Mouse (Mus musculus) lung, adult 2 months (tissue): ENCODE measurements around the gene Pla2g2f. TPM values are rescaled to one million over a fixed set of nuclear protein-coding genes. Genes with fewer than 3 reads are reported as not detected.
A peak's percentile ranks its signal among the peaks of the same experiment; 100 is the strongest.

Source experiments
- DNase-seq: peaks from one replicate; pipeline ENCODE4 v3.0.0; 2022
- H3K4me1 ChIP-seq: fragments of 200-500 bp; 2 replicates; pipeline ENCODE4 v1.6.1; 2011; ENCODE audit warnings: low read length; ENCODE audit not compliant: control insufficient read depth, insufficient read depth
- H3K4me3 ChIP-seq: fragments of 200-500 bp; replicated peaks from 2 replicates; pipeline ENCODE3; 2011; ENCODE audit warnings: low read depth, mild to moderate bottlenecking, control low read depth, low read length; ENCODE audit errors: extremely low read depth
- CTCF ChIP-seq: fragments of 200-500 bp; IDR thresholded peaks from 2 replicates; pipeline ENCODE4 v1.5.1; 2011; ENCODE audit warnings: mild to moderate bottlenecking, low read length, control low read depth; ENCODE audit not compliant: insufficient read depth
- POLR2A ChIP-seq: fragments of 200-500 bp; IDR thresholded peaks from 2 replicates; pipeline ENCODE4 v1.6.1; 2011; ENCODE audit warnings: low read depth, mild to moderate bottlenecking, control low read depth, low read length, borderline replicate concordance; ENCODE audit errors: extremely low read depth
- WGBS: fragments of 180-500 bp; shearing (Covaris S2); methylation state at CpG from one replicate; pipeline ENCODE4 v1.1.7; 2018; 5-methylcytosine and 5-hydroxymethylcytosine counted together
- polyA plus RNA-seq: library from polyadenylated mRNA; depleted of rRNA; stranded (reverse); fragments of >200 nt; gene quantifications from 2 replicates; pipeline ENCODE4 v1.2.3, GENCODE M21; 2012

The Pla2g2f gene
- polyA plus RNA-seq, 1 experiment = 5.2 TPM

DNA sequence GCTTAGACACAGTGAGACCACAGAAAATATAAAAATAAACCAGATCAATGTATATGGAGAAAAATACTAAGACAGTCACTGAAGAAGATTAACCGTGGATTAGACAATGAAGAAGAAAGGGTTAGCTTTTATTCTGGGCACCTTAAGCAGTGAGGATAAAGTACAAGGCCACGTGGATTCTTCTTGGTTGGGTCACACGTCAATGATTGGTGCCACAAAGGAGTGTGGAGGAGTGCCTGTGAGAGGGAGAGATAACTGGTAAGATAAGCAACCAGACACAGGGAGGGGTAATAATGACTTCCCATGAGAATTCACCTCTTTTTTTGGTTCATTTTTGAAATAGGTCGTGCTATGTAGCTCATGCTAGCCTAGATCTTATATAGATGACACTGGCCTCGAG lies 15.0 kb upstream of the Pla2g2f start:
- TF ChIP-seq POLR2A (no peak), CTCF (no peak)
- Histone ChIP-seq H3K4me1 (no peaks in the 10 kb centered on the region), H3K4me3 (no peak overlapping the region)
- no peak for DNase-seq
- WGBS = 75% methylated on average over 5 of the region's 5 CpGs

DNA sequence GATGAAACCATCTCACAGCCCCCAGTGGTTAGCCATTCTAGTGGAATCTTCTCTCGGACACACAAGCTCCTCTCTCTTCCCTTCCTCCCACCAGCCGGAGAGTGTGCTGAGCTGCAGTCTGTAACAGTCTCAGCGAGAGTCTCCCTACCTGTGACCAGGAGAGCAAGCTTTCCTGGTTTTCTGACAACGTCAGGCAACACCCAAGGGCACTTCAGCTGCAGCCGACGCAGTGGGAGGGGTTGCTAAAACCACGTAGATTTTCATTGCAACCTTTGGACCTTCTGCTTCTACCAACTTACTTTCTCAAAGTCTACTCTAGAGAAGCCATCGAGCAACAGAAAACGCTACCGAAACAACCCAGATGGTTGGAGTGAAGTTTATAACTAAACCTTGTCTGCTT lies 14.5 kb upstream of the Pla2g2f start:
- H3K4me1 ChIP-seq = no peaks in the 10 kb centered on the region
- WGBS = 68% methylated on average over 10 of the region's 10 CpGs
- no peak overlapping the region for H3K4me3 ChIP-seq
- DNase-seq = no peak
- TF ChIP-seq POLR2A (no peak), CTCF (no peak)

- Histone ChIP-seq H3K4me3 (no peak overlapping the region), H3K4me1 (no peaks in the 10 kb centered on the region)
- no peak for DNase-seq
- TF ChIP-seq POLR2A (no peak), CTCF (no peak)
- 48% methylated on average over 9 of the region's 9 CpGs for WGBS
Measured at GRCm38 (mm10) chr4:138762266-138762665, 4.8 kb upstream of the Pla2g2f start.

DNA sequence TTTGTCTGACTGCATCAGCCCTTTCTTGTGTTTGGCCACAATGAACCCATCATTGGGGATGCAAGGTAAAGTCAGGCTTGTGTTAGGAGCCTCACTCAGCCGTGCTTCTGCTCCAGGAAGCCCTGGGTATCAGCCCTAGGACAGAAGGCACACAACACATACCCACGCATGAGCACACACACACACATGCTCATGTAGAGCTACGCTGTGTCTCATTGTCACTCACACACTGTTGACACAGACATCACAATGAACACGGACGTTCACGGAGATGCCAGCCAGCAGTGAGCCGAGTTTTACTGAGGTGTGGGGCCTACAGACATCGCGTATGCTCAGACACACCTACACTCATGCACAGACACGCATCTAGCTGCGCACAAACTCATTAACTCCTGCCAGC lies 1.4 kb downstream of the Pla2g2f start:
- TF ChIP-seq POLR2A = no peak
- no peak for TF ChIP-seq CTCF
- WGBS = 82% methylated on average over 11 of the region's 11 CpGs

DNA sequence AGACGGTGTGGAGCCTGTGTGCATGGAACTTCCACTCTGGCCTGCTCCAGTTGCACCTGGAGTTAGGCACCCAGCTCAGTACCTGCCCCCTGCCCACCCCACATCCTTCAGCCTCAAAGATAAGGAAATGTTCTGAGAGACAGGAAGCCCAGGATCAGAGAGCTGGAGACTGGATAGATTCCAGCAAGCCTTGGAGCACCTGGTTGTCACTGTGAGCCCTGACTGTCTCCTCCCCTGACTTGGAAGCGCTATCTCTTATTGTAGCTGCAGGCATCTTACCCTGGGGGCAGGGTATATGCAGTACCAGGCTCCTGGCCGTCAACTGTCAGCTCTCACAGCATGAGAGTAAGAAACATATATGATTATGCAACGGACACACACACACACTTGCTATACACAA lies 2.0 kb downstream of the Pla2g2f start:
- H3K4me3 ChIP-seq = no peak overlapping the region
- no peaks in the 10 kb centered on the region for H3K4me1 ChIP-seq
- 63% methylated on average over 4 of the region's 4 CpGs for WGBS
- TF ChIP-seq POLR2A (no peak), CTCF (no peak)
- no peak for DNase-seq

More for the DNA sequence above, 1.4 kb downstream of the Pla2g2f start:
- no peak for DNase-seq
- no peaks in the 10 kb centered on the region for H3K4me1 ChIP-seq
- no peak overlapping the region for H3K4me3 ChIP-seq

DNA sequence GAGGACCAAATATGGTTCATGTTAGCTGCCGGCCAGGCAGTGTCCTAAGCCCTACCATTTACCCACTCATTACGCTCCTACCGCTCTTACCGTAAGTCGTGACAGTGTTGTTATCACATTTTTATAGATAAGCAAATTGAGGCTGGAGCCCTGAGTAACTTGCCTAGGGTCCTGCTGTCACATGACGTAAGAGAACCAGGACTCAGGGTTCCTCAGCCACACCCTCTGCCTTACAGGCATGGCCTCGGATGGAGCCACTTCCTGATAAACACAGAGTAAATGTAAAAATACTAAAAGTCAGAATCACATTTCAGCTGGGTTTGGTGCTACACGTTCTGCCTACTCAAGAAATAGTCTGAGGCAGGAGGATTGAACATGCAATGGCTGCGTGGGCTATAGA lies 3.0 kb downstream of the Pla2g2f start:
- no peak for TF ChIP-seq POLR2A
- no peak for TF ChIP-seq CTCF
- WGBS = 64% methylated on average over 9 of the region's 9 CpGs
- H3K4me1 ChIP-seq = no peaks in the 10 kb centered on the region
- DNase-seq = no peak
- H3K4me3 ChIP-seq = no peak overlapping the region

GRCm38 (mm10) chr4:138753608-138754007 lies 3.8 kb downstream of the Pla2g2f start:
- DNase-seq = no peak
- no peaks in the 10 kb centered on the region for H3K4me1 ChIP-seq
- no peak overlapping the region for H3K4me3 ChIP-seq
- no peak for TF ChIP-seq CTCF
- no peak for TF ChIP-seq POLR2A
- 89% methylated on average over 3 of the region's 3 CpGs for WGBS

DNA sequence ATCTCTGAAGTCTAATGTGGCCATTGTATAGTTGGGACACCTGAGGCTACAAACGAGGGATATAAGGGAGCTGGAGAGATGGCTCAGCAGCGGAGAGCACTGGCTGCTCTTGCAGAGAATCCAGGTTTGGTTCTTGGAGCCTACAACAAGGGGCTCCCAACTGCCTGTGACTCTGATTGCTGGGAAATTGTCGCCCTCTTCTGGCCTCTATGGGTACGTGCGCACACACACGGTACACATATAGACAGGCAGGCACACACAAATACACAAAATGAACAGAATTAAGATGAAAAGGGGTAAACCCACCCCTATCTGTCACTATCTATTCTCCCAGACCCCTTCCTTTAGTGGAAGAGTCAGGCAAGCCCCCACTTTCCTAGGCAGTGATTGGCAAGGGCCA lies 4.8 kb downstream of the Pla2g2f start:
- no peak for DNase-seq
- no peak for TF ChIP-seq CTCF
- no peak for TF ChIP-seq POLR2A
- WGBS = 95% methylated on average over 6 of the region's 6 CpGs
- no peak overlapping the region for H3K4me3 ChIP-seq
- H3K4me1 ChIP-seq = no peaks in the 10 kb centered on the region

DNA sequence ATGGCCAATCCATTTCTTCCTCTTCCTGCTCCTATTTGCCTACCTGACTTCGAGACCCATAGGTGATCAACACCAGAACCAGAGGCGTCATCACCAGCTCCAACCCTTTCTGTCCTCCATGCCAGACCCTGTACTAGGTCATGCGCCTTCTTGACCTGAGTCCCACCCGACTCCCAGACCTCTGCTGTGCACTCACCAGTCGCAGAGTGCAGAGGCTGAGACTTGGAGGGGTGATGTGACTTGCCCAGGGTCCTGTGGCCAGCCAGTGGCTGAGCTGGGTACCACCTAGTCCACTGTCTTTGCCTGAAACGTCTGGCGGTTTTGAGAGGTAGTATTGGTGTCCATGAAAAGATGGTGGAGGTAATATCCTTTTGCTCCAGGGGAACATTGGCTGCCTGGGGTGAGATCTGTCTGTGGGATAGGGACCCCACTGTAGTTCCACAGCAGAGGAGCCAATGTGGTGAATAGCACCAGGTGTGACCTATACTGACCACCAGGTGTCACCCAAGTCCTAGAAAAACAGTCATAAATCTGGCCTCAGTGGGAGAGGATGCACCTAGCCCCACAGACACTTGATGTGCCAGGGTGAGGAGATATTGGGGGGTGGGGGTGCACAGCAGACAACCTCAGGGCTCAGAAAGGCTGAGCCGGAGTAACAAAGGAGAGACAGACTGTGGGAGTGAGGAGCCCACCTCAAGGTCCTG lies 8.9 kb downstream of the Pla2g2f start:
- WGBS = 46% methylated on average over 8 of the region's 8 CpGs
- H3K4me3 ChIP-seq = no peak overlapping the region
- DNase-seq = peak; percentile 36
- H3K4me1 ChIP-seq = 0 out of 2 replicates have a peak, but pooled peaks cover 2% of the 10 kb centered on the region
- TF ChIP-seq CTCF (peak; percentile 32; the same call in 1 of the 2 replicates), POLR2A (no peak)

DNA sequence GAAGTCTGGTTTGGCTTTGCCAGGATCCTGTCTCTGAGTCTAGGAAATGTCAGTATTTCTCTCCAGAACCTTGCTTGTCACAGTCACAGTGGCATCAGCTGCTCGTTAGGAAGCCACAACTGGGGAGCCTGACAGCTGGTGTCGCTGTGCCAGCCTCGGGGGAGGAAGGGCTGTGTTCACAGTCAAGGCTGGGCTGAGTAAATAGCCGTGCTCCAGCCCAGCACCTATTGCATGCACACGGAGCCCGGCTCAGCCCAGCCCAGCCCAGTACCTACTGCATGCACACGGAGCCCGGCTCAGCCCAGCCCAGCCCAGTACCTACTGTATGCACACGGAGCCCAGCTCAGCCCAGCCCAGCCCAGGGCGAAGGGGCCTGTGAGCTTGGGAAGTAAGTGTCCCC lies 9.6 kb downstream of the Pla2g2f start:
- DNase-seq = no peak
- 0 out of 2 replicates have a peak, but pooled peaks cover 2% of the 10 kb centered on the region for H3K4me1 ChIP-seq
- 23% methylated on average over 10 of the region's 10 CpGs for whole genome bisulfite sequencing
- H3K4me3 ChIP-seq = no peak overlapping the region
- no peak for TF ChIP-seq CTCF
- no peak for TF ChIP-seq POLR2A
